Mouse (Mus musculus) liver, adult (tissue): ENCODE measurements at regions not wholly inside any gene's neighbourhood (a gene's known extent, or its start where the extent isn't known, plus 50 kb on each side); places are given as distances from the start of the nearest gene placed in this dataset.

ENCODE experiments used
- GATA4 ChIP-seq: IDR thresholded peaks from 2 replicates; pipeline ENCODE4 v1.6.1; 2014; ENCODE audit warnings: mild to moderate bottlenecking, low read length; ENCODE audit not compliant: insufficient replicate concordance

GRCm38 (mm10) chr1:94582526-94582925, 530.2 kb upstream of the Pdcd1 start:
- TF ChIP-seq GATA4 = no peak

DNA sequence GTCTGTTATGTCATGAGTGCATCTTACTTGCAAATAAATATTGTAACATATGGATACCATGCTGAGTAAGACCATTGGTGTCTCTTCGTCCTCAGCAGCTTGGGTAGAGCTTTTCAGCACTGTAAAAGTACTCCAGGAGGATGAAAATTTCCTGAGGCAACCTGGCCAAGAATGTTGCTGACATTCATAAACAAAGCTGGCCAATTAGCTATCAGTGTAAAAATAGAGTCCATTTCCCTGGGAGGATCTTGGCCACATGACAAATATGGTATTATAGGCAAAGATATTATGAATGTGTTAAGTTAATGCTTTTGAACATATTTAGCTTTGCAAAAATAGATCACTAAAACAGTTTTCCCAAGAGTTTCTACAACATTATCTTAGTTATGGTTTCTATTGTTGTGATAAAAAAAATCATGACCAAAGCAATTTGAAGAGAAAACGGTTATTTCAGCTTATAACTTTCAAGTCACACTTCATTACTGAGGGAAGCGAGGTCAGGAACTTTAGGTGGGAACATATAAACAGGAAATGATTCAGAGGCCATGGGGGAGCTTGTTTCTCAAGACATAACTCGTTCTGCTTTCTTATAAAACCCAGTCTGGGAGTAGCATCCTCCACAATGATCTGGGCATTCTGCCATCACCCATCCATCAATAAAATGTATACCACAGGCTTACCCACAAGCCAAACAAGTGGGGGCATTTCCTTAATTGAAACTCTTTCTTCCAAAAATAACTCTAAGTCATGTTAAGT, 529.5 kb upstream of the Pdcd1 start:
- TF ChIP-seq GATA4 = no peak

DNA sequence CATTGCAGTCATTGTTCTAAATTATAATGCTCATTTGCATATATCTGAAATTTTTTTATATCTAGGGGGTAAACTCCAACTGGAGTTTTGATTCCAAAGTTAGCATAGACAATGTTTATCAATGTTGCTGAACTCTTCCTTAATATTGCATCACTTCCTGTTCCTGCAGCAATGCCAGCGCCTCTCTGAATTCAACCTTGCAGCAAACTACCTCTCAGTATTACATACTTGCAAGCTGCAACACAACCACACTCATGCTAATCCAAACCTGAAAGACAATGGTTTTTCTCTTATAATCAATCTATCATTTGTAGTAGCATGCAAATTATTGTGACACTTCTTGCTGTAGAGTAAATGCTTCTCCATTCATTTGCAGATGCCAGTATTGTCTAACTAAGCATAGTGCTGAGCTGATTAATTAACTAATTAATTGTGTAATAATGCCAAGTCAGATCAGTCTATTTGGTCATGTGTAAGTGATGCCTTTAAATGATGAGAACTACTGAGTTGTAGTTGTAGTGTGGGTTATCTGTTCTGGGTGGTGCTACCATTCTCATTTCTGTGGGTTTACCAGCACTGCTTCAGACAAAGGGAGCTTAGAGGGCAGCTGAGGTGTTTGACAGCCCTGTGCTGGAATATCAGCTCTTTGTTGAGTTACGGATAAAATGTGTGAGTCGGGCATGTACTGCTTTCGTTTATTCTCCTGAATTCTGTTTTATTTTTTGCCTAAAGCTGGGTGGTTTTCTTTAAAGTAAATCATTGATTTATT, 480.6 kb upstream of the Pdcd1 start:
- no peak for TF ChIP-seq GATA4

DNA sequence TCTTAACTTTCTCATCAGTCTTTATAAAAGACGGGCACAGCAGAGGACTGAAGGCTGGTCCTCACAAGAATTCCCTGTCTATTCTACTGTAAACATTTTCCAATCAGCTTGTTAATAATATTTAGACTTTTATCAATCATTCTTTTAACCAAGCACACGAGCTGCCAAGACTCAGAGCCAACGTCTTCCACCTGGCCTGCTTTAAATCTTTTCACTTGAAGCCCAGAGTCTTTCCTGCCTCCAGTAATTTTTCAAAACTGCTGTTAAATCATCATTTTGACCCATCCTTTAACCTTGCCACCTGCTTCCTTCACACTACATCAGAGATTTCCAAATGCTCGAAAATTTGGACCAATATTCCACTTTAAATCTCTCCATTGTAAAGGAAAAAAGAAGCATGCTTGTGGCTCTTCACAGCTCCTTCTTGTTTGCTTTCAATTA, 451.7 kb upstream of the Pdcd1 start:
- no peak for TF ChIP-seq GATA4

DNA sequence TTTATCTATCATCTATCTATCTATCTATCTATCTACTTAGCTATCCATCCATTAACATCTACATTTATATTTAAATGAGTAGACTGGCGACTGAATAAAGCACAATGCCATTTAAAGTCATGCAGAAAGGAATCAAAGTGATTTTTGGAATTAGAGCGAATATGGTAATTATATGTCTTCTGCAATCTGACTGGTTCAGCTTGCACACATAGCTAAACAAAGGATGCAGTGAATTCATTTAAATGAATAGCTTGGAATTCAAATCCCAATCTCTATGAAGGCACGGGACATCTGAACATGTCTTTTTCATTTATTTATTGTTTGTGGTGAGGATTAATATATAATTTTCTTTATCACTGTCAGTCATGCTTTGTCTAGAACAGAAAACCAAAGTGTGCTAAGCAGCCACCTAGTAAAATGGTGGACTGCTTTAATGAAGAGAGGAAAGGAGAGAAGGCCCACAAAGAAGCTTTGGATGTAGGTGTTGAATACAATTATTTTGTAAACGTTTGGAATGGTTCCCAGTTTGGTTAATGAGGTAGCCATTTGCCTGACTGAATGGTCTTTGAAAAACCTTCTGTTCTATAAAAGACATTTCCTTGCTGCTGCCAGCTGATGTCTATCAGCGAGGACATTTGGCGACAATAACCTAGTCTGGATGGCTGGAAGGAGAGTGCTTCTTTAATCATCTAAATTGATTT, 451.2 kb upstream of the Pdcd1 start:
- no peak for TF ChIP-seq GATA4

- TF ChIP-seq GATA4 = no peak
Measured at GRCm38 (mm10) chr1:94502066-94502861, 449.9 kb upstream of the Pdcd1 start.

DNA sequence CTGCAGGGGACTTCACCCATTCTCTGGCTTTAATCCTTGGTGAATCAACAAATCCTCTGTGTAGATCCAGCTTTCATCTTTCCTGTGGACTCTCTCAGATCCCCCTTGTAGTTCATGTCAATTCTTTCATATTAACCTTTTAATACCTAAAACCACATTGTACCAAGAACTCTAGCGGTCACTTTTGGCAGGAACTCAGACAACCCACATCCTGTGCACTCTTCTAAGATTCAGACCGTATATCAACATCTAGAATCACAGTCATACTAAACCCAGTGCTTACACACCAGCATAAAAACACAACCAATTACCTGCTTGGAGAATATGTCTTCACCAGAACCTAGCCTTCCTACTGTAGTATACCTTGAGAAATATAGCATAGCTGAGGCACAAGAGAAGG, 444.6 kb upstream of the Pdcd1 start:
- TF ChIP-seq GATA4 = no peak

GRCm38 (mm10) chr1:94496341-94496740, 444.0 kb upstream of the Pdcd1 start:
- TF ChIP-seq GATA4 = no peak

DNA sequence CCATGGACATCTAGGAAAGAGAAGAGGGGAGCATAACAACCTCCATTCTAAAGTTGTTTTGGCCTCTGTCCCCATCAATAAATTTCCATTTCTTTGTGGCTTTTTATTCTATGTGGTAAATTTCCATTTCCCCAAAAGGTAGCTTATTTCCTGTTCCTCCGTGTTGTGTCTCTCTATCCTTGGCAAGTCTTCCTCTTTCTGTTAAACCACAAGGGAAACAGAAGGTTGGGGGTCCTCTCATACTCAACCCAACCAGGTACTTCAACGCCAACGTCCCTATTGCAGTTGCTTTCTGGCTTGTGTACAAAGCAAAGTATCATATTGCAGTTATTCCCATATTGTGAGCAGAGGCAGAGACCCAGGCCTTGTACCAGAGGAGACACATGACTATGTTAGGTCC, 434.7 kb upstream of the Pdcd1 start:
- no peak for TF ChIP-seq GATA4

- no peak for TF ChIP-seq GATA4
Measured at GRCm38 (mm10) chr1:94423731-94424130, 371.4 kb upstream of the Pdcd1 start.

GRCm38 (mm10) chr1:94413043-94413442, 360.7 kb upstream of the Pdcd1 start:
- TF ChIP-seq GATA4 = no peak

DNA sequence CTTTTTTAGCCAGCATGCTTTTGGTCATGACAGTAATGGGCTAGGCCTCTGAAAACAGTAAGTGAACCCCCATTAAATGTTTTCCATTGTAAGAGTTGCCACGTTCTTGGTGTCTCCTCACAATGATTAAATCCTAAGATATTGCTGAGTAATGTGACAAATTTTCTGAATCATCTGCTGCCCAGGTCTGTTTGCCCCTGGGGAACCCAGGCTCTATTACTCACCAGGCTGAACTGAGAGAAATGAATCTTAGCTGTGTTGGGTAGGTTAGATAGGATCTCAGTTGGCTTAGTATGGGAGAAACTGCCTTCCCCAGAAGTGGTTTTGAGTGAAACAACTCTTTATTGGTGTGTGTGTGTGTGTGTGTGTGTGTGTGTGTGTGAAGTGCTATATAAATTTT, 314.3 kb upstream of the Pdcd1 start:
- TF ChIP-seq GATA4 = no peak

- TF ChIP-seq GATA4 = no peak
Measured at GRCm38 (mm10) chr1:94356996-94357395, 304.6 kb upstream of the Pdcd1 start.

DNA sequence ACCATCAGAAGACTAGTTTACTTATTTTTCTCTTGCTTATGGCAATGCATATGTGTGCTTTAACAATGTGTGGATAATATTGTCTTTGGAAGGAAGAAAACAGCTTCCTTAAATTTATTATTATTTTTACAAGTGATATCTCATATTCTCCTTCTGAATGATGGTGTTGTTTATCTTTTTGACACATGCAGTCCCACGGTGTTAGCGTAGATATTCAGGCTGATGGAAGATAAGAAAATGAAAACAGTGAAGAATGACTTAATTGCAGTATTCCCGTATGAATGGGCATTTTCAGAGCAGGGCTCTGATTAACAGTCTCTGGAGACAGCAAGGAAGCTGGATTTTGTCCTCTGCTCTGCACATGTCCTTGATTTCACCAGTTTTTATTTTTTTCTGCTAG, 303.5 kb upstream of the Pdcd1 start:
- TF ChIP-seq GATA4 = no peak

- TF ChIP-seq GATA4 = no peak
Measured at GRCm38 (mm10) chr1:94342576-94342975, 290.2 kb upstream of the Pdcd1 start.
